Mouse (Mus musculus) intestine, embryonic 14.5 days (tissue): ENCODE measurements around the gene Fndc3b. TPM values are rescaled to one million over a fixed set of nuclear protein-coding genes. Genes with fewer than 3 reads are reported as not detected.

Experiments used
- ATAC-seq: fragments of 200-750 bp; cut with Nextera tagmentation; replicated peaks from 2 replicates; pipeline ENCODE4 v1.8.0; 2017; ENCODE audit warnings: low read depth, moderate number of reproducible peaks, moderate TSS enrichment, moderate library complexity; ENCODE audit not compliant: low FRiP score, low TSS enrichment
- DNase-seq: peaks from one replicate; pipeline ENCODE4 v3.0.0-alpha.2; 2018; ENCODE audit warnings: low spot score
- H3K27ac ChIP-seq: fragments of 300-500 bp; sonication (generic); 2 replicates; pipeline ENCODE4 v1.5.1; 2014; ENCODE audit warnings: low read depth, mild to moderate bottlenecking, control low read depth
- H3K27me3 ChIP-seq: fragments of 300-500 bp; sonication (generic); replicated peaks from 2 replicates; pipeline ENCODE4 v1.6.1; 2014; ENCODE audit warnings: low read length, control low read depth; ENCODE audit not compliant: control insufficient read depth, insufficient read depth
- H3K36me3 ChIP-seq: fragments of 300-500 bp; sonication (generic); 2 replicates; pipeline ENCODE4 v1.6.1; 2014; ENCODE audit warnings: low read length, control low read depth; ENCODE audit not compliant: control insufficient read depth, insufficient read depth
- H3K4me1 ChIP-seq: fragments of 300-500 bp; sonication (generic); replicated peaks from 2 replicates; pipeline ENCODE4 v1.6.1; 2014; ENCODE audit warnings: low read length, control low read depth, mixed read lengths; ENCODE audit not compliant: control insufficient read depth, insufficient read depth
- H3K4me2 ChIP-seq: fragments of 300-500 bp; sonication (generic); 2 replicates; pipeline ENCODE4 v1.6.1; 2014; ENCODE audit warnings: low read length
- H3K4me3 ChIP-seq: fragments of 300-500 bp; sonication (generic); 2 replicates; pipeline ENCODE4 v1.5.1; 2014; ENCODE audit warnings: low read depth, low read length, control low read depth, mixed read lengths
- H3K9ac ChIP-seq: fragments of 300-500 bp; sonication (generic); 2 replicates; pipeline ENCODE4 v1.6.1; 2014; ENCODE audit warnings: mild to moderate bottlenecking, low read length
- H3K9me3 ChIP-seq: fragments of 300-500 bp; sonication (generic); 2 replicates; pipeline ENCODE4 v1.6.1; 2016; ENCODE audit warnings: low read length, control low read depth; ENCODE audit not compliant: control insufficient read depth
- WGBS: fragments of 180-500 bp; shearing (Covaris S2); extraction: QIAGEN DNeasy Blood & Tissue Kit; methylation state at CpG from one replicate; pipeline ENCODE4 v1.1.7; 2014; 5-methylcytosine and 5-hydroxymethylcytosine counted together
- polyA plus RNA-seq: library from polyadenylated mRNA; unstranded; fragments of >200 nt; fragmentation: Nextera tagmentation; extraction: Ambion mirVana; gene quantifications from 2 replicates; pipeline ENCODE4 v1.2.1, GENCODE M21; 2014

Fndc3b gene
- polyA plus RNA-seq, 1 experiment from 2014 or later = 26.1 TPM

DNA sequence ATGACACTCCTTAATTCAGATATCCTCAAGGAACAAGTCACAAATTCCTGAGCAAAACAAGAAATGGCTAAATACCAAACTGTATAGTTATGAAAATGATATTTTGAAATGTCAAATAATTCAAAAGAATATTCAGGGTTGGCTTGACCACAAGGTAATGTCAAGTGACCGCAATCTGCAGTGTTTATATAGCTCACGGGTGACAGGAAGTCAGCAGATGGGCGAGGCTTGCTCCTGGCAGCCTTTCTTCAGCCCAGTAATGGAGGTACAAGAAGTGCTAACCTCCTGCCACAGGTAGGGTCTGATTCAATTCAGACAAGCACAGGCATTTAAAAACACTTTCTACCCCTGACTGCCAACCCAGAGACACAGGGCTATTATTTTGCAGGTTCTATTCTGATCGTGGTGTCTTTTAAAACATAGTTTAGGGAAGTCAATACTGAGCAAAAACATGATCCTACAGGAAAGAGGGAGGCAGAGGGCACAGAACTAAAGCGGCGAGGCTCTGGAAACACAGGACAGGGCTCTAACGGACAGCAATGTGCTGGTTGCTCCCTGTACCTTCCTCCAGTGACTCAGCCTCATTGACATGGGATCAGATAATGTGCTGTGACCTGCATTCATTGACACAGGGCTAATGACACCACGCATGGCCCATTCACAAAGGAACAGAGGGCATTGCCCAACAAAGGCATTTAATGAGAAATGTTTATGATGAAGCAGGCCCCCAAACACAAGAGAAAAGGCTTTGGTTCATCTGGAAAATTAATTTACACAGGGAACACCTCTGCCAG lies 256.5 kb downstream of the Fndc3b start:
- peaks cover 98% of the 10 kb centered on the region for H3K36me3 ChIP-seq
- no peak overlapping the region for H3K9ac ChIP-seq
- WGBS = 88% methylated on average over 8 of the region's 8 CpGs
- H3K4me2 ChIP-seq = no peak overlapping the region
- H3K27me3 ChIP-seq = no peaks in the 10 kb centered on the region
- ATAC-seq (no peak), DNase-seq (no peak)
- H3K9me3 ChIP-seq = no peaks in the 10 kb centered on the region
- no peaks in the 10 kb centered on the region for H3K4me1 ChIP-seq
- no peak overlapping the region for H3K27ac ChIP-seq
- no peak overlapping the region for H3K4me3 ChIP-seq

DNA sequence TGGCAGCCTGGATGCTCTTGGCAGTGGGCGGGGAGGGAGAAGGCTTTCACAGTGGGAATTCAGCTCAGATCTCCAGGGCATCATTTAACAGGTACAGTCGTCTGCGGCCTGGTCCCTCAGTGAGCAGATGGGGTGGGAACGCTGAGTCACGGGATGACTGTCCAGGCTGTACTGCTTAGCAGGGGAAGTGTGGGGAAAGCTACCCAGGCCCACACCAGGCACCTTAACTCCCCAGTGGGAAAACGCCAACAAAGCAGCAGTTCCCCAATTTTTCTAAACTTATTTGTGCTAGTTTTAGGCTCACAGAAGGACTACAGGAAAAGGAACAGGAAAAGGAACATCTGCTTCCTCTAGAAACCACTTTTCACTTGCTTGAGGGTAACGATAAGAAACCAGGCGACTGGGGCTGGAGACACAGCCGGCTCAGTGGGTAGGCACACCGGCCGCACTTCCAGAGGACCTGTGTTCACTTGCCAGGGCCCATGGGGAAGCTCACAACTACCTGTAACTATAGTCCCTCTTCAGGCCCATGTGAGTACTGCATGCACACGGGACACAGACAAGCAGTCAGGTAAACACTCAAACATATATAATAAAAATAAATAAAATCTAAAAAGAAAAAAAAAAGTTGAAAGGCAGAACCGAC lies 257.5 kb downstream of the Fndc3b start:
- Histone ChIP-seq H3K27ac (no peak overlapping the region), H3K4me2 (no peak overlapping the region), H3K4me1 (no peaks in the 10 kb centered on the region), H3K9me3 (no peaks in the 10 kb centered on the region), H3K4me3 (no peak overlapping the region), H3K9ac (no peak overlapping the region), H3K36me3 (peaks cover 98% of the 10 kb centered on the region), H3K27me3 (no peaks in the 10 kb centered on the region)
- ATAC-seq (no peak), DNase-seq (no peak)
- 84% methylated on average over 13 of the region's 13 CpGs for WGBS

DNA sequence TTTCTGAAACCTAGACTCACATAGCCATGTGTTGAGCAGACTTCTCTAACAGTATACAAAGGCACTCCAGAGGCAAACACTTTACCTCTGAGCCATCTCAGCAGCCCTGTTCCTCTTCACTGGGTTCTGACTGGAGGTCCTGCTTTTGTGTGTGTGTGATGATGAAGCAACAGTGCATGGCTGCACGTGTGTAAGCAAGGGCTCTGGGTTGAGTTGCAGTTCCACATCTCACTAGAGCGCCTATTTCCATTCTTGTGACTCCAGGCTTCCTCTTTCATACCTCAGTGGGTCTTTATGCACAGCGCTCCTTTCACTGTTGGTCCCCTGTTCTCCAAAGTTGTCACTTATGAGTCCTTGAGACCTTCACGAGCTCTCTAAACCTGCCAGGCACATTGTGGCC lies 261.7 kb downstream of the Fndc3b start:
- peaks cover 91% of the 10 kb centered on the region for H3K36me3 ChIP-seq

DNA sequence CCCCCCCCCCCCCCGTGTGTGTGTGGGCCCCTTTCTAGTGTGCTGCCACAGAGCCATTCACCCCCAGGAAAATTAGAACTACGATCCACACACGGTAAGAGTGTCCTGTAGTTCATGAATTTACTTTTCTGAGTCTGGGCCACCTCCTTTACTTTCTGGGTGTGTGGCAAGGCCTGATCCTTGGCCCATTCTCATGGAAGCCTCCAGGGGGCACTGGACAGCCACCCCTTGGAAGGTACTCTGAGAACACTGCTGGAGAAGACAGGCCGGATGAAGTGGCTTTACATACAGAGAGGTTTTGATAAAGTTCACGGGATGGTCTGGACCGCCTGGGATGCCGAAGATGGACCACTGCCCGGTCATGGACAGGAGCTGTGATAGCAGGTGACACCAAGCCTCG lies 262.7 kb downstream of the Fndc3b start:
- WGBS = 88% methylated on average over 8 of the region's 9 CpGs

More for the DNA sequence above, 261.7 kb downstream of the Fndc3b start:
- Histone ChIP-seq H3K9ac (no peak overlapping the region), H3K4me2 (no peak overlapping the region), H3K4me1 (no peaks in the 10 kb centered on the region), H3K4me3 (no peak overlapping the region), H3K27ac (no peak overlapping the region), H3K9me3 (no peaks in the 10 kb centered on the region), H3K27me3 (no peaks in the 10 kb centered on the region)
- 94% methylated on average over 4 of the region's 4 CpGs for WGBS
- no peak for ATAC-seq
- DNase-seq = no peak

DNA sequence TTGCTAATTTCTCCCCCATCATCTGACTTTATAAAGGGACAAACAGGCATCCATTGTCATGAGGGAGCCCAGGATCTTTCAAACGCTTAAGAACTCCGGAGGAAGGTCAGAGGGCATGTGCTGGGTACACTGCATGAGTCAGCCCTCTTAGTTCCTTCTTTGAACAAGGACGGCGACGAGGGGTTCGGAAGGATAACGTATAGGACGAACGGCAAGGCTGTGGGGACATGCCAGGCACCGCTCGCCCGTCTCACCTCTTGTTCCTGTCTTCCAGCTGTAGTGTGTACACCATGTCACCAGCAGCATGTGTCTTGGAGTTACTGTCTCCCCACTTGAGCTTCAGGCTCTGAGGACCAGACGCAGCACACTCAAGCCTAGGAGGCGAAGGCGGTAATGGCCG lies 271.4 kb downstream of the Fndc3b start:
- Histone ChIP-seq H3K4me3 (no peak overlapping the region), H3K27me3 (no peaks in the 10 kb centered on the region), H3K27ac (no peak overlapping the region), H3K9me3 (no peaks in the 10 kb centered on the region), H3K9ac (no peak overlapping the region), H3K36me3 (peaks cover 29% of the 10 kb centered on the region), H3K4me1 (peaks cover 4% of the 10 kb centered on the region; the same call in 1 of the 2 replicates), H3K4me2 (no peak overlapping the region)
- ATAC-seq (no peak), DNase-seq (no peak)
- 75% methylated on average over 16 of the region's 16 CpGs for WGBS

More for the DNA sequence above, 262.7 kb downstream of the Fndc3b start:
- no peak overlapping the region for H3K27ac ChIP-seq
- H3K9ac ChIP-seq = no peak overlapping the region
- no peak for DNase-seq
- ATAC-seq = no peak
- H3K36me3 ChIP-seq = peaks cover 80% of the 10 kb centered on the region
- no peak overlapping the region for H3K4me2 ChIP-seq
- H3K4me3 ChIP-seq = no peak overlapping the region
- no peaks in the 10 kb centered on the region for H3K9me3 ChIP-seq
- H3K27me3 ChIP-seq = no peaks in the 10 kb centered on the region
- no peaks in the 10 kb centered on the region for H3K4me1 ChIP-seq

DNA sequence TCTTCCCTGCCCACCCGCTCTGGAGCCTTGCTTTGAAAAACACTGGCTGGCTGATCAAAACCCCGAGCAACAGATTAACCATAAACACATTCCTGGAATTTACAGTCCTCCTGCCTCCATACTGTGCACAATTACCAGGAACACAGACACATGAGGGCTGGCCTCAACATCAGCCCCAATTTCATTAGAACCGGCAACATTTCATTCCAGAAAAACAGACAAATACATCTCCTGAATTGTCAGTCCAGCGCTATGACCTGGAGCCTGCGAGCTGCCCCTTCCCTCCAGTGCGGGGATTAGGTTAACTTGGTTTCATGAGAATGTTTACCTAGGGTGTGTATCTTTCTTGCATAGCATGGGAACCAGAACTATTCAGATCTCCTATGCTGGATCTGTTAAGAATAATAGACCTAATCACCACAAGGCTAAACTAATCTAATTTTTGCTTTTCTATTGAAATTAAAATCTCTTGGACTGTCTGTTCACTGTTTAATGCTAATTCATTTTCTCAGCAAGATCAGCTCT lies 275.9 kb downstream of the Fndc3b start:
- no peaks in the 10 kb centered on the region for H3K9me3 ChIP-seq
- DNase-seq (no peak), ATAC-seq (peak; percentile 43; the same call in 1 of the 2 replicates)
- H3K27me3 ChIP-seq = no peaks in the 10 kb centered on the region
- no peak overlapping the region for H3K4me2 ChIP-seq
- no peak overlapping the region for H3K4me3 ChIP-seq
- WGBS = 36% methylated on average over 6 of the region's 6 CpGs
- peaks cover 4% of the 10 kb centered on the region; the same call in 1 of the 2 replicates for H3K4me1 ChIP-seq
- H3K36me3 ChIP-seq = peaks cover 46% of the 10 kb centered on the region
- no peak overlapping the region for H3K9ac ChIP-seq
- peak overlapping the region; percentile 4; the same call in 1 of the 2 replicates for H3K27ac ChIP-seq

DNA sequence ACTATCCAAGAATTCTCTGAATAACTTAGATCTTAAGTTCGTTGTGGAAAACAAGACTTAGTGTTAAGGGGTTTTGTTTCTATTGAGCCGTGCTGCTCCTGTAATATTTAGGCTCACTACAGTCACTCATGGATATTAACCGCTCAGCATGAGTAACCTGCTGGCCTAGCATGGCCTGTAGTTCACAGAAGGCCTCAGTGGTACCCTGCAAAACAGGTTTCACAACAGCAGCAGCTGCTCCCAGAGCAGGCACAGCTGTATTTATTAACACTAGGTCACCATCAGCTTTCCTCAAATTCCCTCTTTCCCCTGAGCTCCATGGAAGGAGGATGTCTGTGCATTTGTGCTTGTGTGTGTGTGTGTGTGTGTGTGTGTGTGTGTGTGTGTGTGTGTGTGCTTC lies 278.1 kb downstream of the Fndc3b start:
- Histone ChIP-seq H3K4me2 (no peak overlapping the region), H3K27me3 (no peaks in the 10 kb centered on the region), H3K9me3 (no peaks in the 10 kb centered on the region), H3K36me3 (peaks cover 38% of the 10 kb centered on the region), H3K27ac (no peak overlapping the region), H3K9ac (no peak overlapping the region), H3K4me1 (peaks cover 4% of the 10 kb centered on the region; the same call in 1 of the 2 replicates), H3K4me3 (no peak overlapping the region)
- no peak for ATAC-seq
- WGBS = 84% methylated on average over 3 of the region's 3 CpGs
- DNase-seq = no peak

DNA sequence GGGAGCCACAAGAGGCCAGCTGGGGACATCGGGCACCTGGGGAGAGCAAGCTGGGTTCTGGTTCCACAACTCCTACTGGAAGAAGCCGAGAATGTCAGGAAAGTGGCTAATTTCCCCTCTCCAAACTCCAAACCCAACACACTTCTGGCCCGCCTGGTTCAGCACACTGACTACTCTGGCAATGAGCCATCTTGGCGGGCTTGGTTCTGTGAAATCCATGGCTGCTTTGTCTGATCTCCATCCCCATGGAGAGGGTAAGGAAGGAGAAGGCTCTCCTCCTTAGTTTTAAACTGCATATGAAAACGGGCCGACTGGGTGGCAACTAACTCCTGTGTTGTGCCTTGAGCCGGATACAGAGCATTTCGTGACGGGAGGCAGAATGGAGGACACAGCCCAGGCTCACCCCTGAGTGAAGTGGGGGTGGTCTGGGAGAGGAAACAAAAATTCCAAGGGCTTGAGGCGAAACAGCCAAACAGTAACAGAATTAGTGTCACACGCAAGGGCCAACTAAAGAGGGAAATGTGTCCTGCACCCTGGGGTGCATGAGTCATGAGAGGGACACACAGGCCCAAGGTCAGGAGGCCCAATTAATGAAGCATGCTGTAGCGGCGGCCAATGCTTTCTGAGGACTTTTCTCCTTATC lies 280.4 kb downstream of the Fndc3b start:
- Histone ChIP-seq H3K4me1 (peaks cover 4% of the 10 kb centered on the region; the same call in 1 of the 2 replicates), H3K4me2 (no peak overlapping the region), H3K9me3 (no peaks in the 10 kb centered on the region), H3K36me3 (peaks cover 44% of the 10 kb centered on the region), H3K27ac (no peak overlapping the region), H3K9ac (no peak overlapping the region), H3K27me3 (no peaks in the 10 kb centered on the region), H3K4me3 (no peak overlapping the region)
- DNase-seq (no peak), ATAC-seq (no peak)
- 88% methylated on average over 13 of the region's 13 CpGs for WGBS
